Mouse (Mus musculus): ENCODE measurements around the gene Tmem259.

Tmem259 gene

GRCm38 (mm10) chr10:79987771-79988505, 3.8 kb upstream of the Tmem259 start:
- no peak for DNase-seq (ENCODE audit: low read depth, low spot score)

GRCm38 (mm10) chr10:79986963-79987362, 2.8 kb upstream of the Tmem259 start:
- DNase-seq (ENCODE audit: low read depth, low spot score), result peak; percentile 89

- no peak for DNase-seq (ENCODE audit: low read depth, low spot score)
Observed at GRCm38 (mm10) chr10:79986232-79986878, 2.2 kb upstream of the Tmem259 start.

DNA sequence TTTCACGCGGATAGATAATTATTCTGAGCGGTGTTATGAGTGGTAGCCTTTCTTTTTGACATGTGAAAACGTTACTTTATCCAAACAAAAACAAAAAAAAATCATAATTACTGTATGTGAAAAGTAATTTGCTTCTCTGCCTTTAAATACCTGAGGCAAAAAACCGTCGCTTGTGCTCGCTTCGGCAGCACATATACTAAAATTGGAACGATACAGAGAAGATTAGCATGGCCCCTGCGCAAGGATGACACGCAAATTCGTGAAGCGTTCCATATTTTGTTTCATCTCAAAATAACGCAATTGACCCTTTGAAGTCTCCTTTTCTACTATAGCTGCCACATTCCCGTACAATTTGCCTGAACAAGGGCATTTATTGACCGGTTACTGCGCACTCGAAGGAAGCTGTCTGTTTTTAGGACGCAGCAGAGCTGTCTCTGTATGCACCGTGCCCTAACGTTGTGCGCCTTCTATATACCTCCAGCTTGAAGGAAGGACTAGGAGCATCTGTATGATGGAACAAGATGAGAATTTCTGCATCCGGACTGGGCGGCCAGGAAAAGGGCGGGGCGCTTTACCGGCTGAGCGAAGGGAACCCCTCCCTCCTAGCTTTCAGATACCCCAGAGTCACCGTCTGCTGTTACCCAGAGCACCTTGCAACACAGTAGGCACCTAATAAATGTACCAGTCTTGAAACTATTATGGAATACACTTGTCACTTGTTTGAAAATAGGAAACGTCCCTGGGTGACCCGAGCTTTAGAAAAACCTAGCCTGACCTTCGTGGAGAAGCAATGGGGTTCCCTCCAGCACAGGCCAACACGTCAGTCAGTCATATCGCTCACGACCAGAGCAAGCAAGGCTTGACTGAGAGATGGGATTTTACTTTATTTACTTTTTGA, 1.5 kb upstream of the Tmem259 start:
- peak; percentile 77 for DNase-seq (ENCODE audit: low read depth, low spot score)

DNA sequence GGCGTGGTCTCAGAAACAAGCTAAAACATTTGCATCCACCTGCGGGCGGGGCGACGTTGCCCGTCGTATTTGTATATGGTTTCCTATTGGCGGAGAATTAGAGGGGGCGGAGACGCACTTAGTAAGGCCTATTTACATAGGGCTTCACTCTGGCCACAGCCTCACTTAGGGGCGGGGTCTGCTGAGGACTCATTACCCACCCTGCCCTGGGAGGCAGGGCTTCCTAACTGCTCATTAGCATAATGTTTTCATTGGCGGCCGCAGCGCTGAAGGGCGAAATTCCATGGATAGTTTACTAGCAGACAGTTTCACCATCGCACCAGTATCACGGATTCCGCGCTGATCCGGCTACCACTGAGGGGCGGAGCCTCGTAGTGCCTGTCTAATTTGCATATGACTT, 741 bp upstream of the Tmem259 start:
- DNase-seq (ENCODE audit: low read depth, low spot score), result peak; percentile 100

DNA sequence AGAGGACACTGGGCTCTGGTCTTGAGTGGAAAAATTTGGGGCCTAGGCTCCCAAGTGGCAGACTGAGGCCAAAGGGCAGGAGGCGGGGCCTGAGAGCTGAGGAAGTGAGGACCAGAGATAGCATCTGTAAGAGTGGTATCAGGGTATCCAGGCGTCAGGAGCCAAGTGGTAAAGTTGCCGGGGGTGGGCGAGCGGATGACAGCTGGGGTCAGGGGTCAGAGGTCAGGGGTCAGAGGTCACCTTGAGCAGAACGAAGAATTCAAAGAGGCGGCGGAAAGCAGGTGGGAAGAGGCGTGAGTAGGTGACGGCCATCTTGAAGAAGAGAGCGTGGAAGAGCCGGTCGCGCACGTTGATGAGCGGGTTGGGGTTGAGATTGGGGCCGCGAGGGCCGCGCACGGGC, 460 bp downstream of the Tmem259 start:
- peak; percentile 77 for DNase-seq (ENCODE audit: low read depth, low spot score)

DNA sequence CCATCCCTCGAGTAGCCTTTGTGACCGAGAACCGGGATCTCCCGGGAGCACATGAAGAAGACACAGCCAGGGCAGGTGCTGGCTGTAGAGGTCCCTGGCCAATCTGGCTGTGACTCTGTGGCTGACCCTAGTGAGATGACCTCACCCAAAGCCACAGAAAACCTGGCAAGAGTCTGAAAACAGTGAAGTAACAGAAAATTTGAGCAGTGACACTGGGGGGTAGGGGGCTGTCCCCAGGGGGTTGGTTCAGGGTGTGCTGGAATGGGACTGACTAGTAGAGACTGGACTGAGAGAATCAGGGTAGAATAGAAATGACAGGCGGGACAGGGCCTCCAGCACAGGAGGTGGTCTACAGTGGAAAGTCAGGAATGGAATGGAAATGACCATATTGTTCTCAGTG, 925 bp downstream of the Tmem259 start:
- no peak for DNase-seq (ENCODE audit: low read depth, low spot score)

- no peak for DNase-seq (ENCODE audit: low read depth, low spot score)
Observed at GRCm38 (mm10) chr10:79979401-79980155, 4.6 kb downstream of the Tmem259 start.

GRCm38 (mm10) chr10:79978061-79978460, 6.1 kb downstream of the Tmem259 start:
- no peak for DNase-seq (ENCODE audit: low read depth, low spot score)

DNA sequence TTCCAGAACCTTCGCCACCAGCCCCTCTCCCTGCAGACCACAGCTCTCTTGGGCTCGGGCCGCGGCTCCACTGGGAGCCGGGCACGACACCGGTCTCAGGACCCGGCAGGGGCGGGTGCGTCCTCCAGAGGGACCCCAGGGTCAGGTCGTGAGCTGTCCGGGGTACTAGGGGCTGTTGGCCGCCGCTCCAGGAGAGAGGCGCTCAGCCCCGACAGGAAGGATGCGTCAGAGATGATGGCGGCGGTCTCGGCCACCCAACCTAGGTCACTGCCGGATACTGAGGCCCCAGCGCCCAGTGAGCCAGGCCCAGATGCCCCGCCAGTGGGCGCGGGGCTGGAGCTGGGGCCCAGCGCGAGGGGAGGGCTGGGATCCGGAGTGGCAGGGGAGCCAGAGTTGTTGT, 6.8 kb downstream of the Tmem259 start:
- DNase-seq (ENCODE audit: low read depth, low spot score), result no peak

DNA sequence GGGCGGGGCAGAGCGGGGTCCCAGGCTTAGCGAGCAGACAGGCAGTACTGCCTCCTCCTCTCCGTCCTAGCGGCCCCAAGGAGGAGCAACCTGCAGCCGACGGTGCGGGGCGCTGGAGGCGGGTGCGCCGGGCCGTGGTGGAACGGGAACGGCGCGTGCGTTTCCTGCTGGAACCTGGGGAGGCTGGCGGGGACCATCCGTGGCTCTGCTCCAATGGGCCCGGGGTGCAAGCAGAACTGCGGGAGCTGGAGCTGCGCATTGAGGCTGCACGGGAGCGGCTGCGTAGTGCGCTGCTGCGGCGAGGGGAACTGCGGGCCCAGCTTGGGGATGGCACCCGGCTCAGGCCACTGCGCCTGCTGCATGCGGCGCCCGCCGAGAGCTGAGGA, 7.4 kb downstream of the Tmem259 start:
- DNase-seq (ENCODE audit: low read depth, low spot score), result no peak

DNA sequence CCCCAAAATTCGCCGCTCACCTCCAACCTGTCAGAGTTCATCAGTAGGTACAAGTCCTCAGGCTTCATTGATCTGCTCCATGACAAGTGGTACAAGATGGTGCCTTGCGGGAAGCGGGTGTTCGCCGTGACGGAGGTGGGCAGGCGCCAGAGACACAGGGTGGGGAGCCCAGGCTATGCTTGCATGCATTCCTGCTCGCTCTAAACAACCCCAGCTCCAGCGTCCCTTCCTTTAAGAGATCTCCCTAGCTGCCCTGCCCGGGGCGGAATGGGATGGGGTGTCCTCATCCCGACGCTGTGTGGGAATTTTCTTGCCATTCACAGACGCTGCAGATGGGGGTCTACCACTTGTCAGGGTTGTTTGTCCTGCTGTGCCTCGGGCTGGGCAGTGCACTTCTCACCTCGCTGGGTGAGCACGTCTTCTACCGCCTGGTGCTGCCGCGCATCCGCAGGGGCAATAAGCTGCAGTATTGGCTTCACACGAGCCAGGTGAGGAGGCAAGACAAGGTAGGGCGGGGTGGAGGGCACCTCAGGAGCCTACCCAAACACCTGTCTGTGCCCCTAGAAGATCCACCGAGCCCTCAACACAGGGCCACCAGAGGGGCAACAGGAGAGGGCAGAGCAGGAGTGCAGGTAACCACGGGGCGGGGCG, 7.9 kb downstream of the Tmem259 start:
- no peak for DNase-seq (ENCODE audit: low read depth, low spot score)

GRCm38 (mm10) chr10:79974668-79975067, 9.5 kb downstream of the Tmem259 start:
- no peak for DNase-seq (ENCODE audit: low read depth, low spot score)

- no peak for DNase-seq (ENCODE audit: low read depth, low spot score)
Observed at GRCm38 (mm10) chr10:79974087-79974486, 10.0 kb downstream of the Tmem259 start.

DNA sequence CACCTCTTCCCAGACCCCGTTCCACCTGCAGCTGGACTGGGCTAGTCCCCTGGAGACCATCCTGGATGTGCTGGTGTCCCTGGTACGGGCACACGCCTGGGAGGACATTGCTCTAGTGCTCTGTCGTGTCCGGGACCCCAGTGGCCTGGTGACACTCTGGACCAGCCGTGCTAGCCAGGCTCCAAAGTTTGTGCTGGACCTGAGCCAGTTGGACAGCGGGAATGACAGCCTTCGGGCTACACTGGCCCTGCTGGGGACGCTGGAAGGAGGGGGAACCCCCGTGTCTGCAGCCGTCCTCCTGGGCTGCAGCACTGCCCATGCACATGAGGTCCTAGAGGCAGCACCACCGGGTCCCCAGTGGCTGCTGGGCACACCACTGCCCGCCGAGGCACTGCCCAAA, 11.3 kb downstream of the Tmem259 start:
- DNase-seq (ENCODE audit: low read depth, low spot score), result no peak

- no peak for DNase-seq (ENCODE audit: low read depth, low spot score)
Observed at GRCm38 (mm10) chr10:79971183-79971497, 13.0 kb downstream of the Tmem259 start.

DNA sequence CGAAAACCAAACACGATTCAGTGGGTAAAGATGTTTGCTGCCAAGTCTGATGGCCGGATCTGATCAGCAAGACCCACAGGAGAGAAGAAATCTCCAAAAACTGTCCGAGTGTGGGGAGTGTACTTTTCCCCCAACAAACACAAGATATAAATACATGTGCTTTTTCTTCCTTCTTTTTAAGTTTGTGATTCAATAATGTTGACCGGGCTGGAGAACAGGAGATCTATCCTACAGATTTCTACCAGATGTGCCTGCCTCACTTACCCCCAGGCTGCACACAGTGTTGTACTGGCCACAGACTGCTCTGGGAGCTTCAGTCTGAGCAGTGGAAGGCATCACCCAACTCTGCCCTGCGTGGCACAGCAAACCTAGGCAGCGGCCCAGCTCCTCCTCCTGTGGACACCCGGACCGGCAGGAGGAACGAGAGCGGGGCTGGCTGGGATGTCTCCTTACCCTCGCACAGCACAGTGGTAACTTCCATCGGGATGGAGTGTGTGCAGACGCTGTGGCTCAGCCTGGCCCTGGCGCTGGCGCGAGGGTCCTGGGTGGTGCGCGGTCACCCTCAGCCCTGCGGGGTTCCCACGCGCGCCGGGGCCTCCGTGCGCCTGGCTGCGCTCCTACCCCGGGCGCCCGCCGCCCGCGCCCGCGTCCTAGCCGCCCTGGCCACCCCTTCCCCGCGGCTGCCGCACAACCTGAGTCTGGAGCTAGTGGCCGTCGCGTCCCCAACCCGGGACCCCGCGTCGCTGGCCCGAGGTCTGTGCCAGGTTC, 13.5 kb downstream of the Tmem259 start, which contains the start of gene Grin3b:
Gene Grin3b, plus strand, starts transcription at position 301 of the 768 bp plus-strand sequence.
- DNase-seq (ENCODE audit: low read depth, low spot score), result no peak

DNA sequence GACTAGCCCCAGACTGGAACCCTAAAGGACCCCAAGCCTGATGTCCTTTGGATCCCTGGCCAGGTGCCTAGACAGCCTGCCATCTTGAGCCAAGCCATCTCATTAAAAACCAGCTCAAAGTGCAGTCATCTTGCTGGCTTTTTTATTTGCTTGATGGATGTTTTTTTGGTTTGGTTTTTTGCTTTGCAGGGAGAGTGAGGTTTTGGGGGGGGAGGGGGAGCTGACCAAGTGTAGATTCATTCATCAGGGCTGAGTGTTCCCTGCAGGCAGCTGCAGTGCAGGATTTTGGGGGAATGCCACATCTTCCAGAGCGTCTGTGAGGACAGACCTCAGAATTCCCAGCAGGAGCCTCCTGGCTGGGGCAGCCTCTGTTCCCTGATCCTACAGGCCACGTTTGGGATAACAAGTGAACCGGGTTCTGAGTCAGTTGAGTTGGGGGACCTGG, 15.0 kb downstream of the Tmem259 start:
- DNase-seq (ENCODE audit: low read depth, low spot score), result no peak

DNA sequence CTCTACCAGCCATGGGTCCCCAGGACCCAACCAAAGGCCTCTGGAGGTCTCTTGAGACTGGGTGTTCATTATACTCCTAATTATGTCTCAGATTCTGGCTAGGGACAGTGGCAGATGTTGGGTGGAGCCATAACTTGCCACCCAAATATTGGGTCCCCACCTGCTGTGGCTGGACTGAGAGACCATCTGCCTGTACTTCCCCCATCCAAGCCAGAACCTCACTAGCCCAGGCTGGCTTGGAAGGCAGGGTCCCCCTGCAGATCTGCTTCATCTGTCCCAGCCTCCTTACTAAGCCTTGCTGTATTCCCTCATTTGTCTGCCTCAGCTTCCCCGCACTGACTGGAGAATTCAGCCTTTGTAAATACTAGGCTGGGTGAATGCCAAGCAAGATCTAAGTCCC, 15.9 kb downstream of the Tmem259 start:
- DNase-seq (ENCODE audit: low read depth, low spot score), result no peak

- no peak for DNase-seq (ENCODE audit: low read depth, low spot score)
Observed at GRCm38 (mm10) chr10:79966886-79967400, 17.2 kb downstream of the Tmem259 start.

All from ES-CJ7 (cell line).